Mouse (Mus musculus): Measurements from ENCODE around the gene Htra2. TPM values are rescaled to one million over a fixed set of nuclear protein-coding genes. Genes with fewer than 3 reads are reported as not detected.

Htra2 gene
- polyA plus RNA-seq (2014; fragmentation: Illumina TruSeq; extraction: RNeasy Lipid Tissue Mini Kit (QIAGEN cat#74804); ENCODE audit: low read depth, low replicate concordance): 41.4 TPM

DNA sequence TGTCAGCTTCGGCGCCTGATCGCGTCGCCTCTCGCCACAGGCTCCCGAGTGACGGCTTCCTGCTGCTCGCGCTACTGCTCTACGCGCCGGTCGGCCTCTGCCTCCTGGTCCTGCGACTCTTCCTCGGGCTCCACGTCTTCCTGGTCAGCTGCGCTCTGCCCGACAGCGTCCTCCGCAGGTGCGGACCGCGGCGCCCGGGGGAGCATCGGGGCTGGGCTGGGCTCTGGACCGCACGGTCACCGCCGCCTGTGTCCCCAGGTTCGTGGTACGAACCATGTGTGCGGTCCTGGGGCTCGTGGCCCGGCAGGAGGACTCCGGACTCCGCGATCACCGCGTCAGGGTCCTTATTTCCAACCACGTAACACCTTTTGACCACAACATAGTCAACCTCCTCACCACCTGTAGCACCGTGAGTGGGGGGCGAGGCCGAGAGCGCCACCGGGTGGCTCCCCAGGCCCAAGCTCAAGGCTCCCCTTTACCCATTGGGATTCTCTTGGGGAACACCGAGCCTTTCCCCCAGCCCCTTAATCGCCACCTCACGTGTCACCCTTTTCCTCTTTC, at the start of gene Htra2:
Gene Htra2, minus strand, starts transcription at position 403 of the 561 bp plus-strand sequence.

DNA sequence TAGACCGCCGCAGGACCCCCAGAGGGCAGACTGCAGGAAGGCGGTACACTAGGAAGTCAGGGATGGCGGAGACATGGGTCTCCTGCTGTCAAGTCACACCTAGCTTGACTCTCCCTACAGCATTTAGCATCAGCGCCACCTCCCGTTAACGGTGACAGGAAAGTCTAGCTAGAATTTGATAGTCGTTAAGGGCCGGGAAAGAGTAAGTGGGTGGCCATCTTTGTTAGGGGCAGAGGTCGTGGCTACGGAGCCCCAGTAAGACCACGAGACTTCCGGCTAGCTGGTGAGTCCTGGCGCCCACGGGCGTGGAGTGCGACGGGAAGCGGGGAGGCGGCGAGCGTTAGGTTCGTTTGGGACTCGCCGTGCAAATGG, 46.2 kb upstream of the Htra2 start, which contains the start of the genes Ccdc142 and Gm42688:
Gene Ccdc142, plus strand, starts transcription at position 286 of the 372 bp plus-strand sequence.
Gene Gm42688, plus strand, starts transcription at position 302 of the 372 bp plus-strand sequence.

GRCm38 (mm10) chr6:83086121-83087035, 31.3 kb upstream of the Htra2 start, which contains the start of gene Lbx2:
Gene Lbx2 (plus strand): TSS chr6:83086367.

GRCm38 (mm10) chr6:83077630-83078323, 22.7 kb upstream of the Htra2 start, which contains the start of gene Pcgf1:
Gene Pcgf1 (plus strand): TSS chr6:83077869.

GRCm38 (mm10) chr6:83070247-83070310, 15.0 kb upstream of the Htra2 start, which contains the start of gene Tlx2:
Gene Tlx2 (minus strand): TSS chr6:83070293.

GRCm38 (mm10) chr6:83057790-83058189, 2.7 kb upstream of the Htra2 start, which contains the start of gene Dqx1:
Gene Dqx1 (plus strand): TSS chr6:83057844.

GRCm38 (mm10) chr6:83054074-83054851, 810 bp downstream of the Htra2 start, which contains the start of gene Aup1:
Gene Aup1 (plus strand): TSS chr6:83054521.

GRCm38 (mm10) chr6:83033249-83034185, 21.6 kb downstream of the Htra2 start, which contains the start of the genes Dok1 and Loxl3:
Gene Dok1 (minus strand): TSS chr6:83033471.
Gene Loxl3 (plus strand): TSS chr6:83034173.

Other genes starting within 250 kb of the Htra2 start
- 0.34 TPM for gene Sema4f, start 115.5 kb downstream of the Htra2 start, polyA plus RNA-seq (2014; fragmentation: Illumina TruSeq; extraction: RNeasy Lipid Tissue Mini Kit (QIAGEN cat#74804); ENCODE audit: low read depth, low replicate concordance)
- not detected for gene M1ap, start 108.4 kb downstream of the Htra2 start, polyA plus RNA-seq (2014; fragmentation: Illumina TruSeq; extraction: RNeasy Lipid Tissue Mini Kit (QIAGEN cat#74804); ENCODE audit: low read depth, low replicate concordance)
- 3.5 TPM for gene Dok1, start 21.8 kb downstream of the Htra2 start, polyA plus RNA-seq (2014; fragmentation: Illumina TruSeq; extraction: RNeasy Lipid Tissue Mini Kit (QIAGEN cat#74804); ENCODE audit: low read depth, low replicate concordance)
- 4.9 TPM for gene Loxl3, start 21.1 kb downstream of the Htra2 start, polyA plus RNA-seq (2014; fragmentation: Illumina TruSeq; extraction: RNeasy Lipid Tissue Mini Kit (QIAGEN cat#74804); ENCODE audit: low read depth, low replicate concordance)
- 107 TPM for gene Aup1, start 752 bp downstream of the Htra2 start, polyA plus RNA-seq (2014; fragmentation: Illumina TruSeq; extraction: RNeasy Lipid Tissue Mini Kit (QIAGEN cat#74804); ENCODE audit: low read depth, low replicate concordance)
- 1.3 TPM for gene Dqx1, start 2.6 kb upstream of the Htra2 start, polyA plus RNA-seq (2014; fragmentation: Illumina TruSeq; extraction: RNeasy Lipid Tissue Mini Kit (QIAGEN cat#74804); ENCODE audit: low read depth, low replicate concordance)
- not detected for gene Tlx2, start 15.0 kb upstream of the Htra2 start, polyA plus RNA-seq (2014; fragmentation: Illumina TruSeq; extraction: RNeasy Lipid Tissue Mini Kit (QIAGEN cat#74804); ENCODE audit: low read depth, low replicate concordance)
- gene Pcgf1, start 22.6 kb upstream of the Htra2 start, polyA plus RNA-seq (2014; fragmentation: Illumina TruSeq; extraction: RNeasy Lipid Tissue Mini Kit (QIAGEN cat#74804); ENCODE audit: low read depth, low replicate concordance): 10.6 TPM
- gene Lbx2, start 31.1 kb upstream of the Htra2 start, polyA plus RNA-seq (2014; fragmentation: Illumina TruSeq; extraction: RNeasy Lipid Tissue Mini Kit (QIAGEN cat#74804); ENCODE audit: low read depth, low replicate concordance): 0.76 TPM
- gene Ccdc142, start 46.3 kb upstream of the Htra2 start, polyA plus RNA-seq (2014; fragmentation: Illumina TruSeq; extraction: RNeasy Lipid Tissue Mini Kit (QIAGEN cat#74804); ENCODE audit: low read depth, low replicate concordance): 0.73 TPM
- gene Gm42688, start 46.3 kb upstream of the Htra2 start, polyA plus RNA-seq (2014; fragmentation: Illumina TruSeq; extraction: RNeasy Lipid Tissue Mini Kit (QIAGEN cat#74804); ENCODE audit: low read depth, low replicate concordance): 1.6 TPM
- 134 TPM for gene Mrpl53, start 53.8 kb upstream of the Htra2 start, polyA plus RNA-seq (2014; fragmentation: Illumina TruSeq; extraction: RNeasy Lipid Tissue Mini Kit (QIAGEN cat#74804); ENCODE audit: low read depth, low replicate concordance)
- 11.1 TPM for gene Mogs, start 60.2 kb upstream of the Htra2 start, polyA plus RNA-seq (2014; fragmentation: Illumina TruSeq; extraction: RNeasy Lipid Tissue Mini Kit (QIAGEN cat#74804); ENCODE audit: low read depth, low replicate concordance)
- gene Wbp1, start 66.3 kb upstream of the Htra2 start, polyA plus RNA-seq (2014; fragmentation: Illumina TruSeq; extraction: RNeasy Lipid Tissue Mini Kit (QIAGEN cat#74804); ENCODE audit: low read depth, low replicate concordance): 77.2 TPM
- 9.5 TPM for gene Ino80b, start 70.2 kb upstream of the Htra2 start, polyA plus RNA-seq (2014; fragmentation: Illumina TruSeq; extraction: RNeasy Lipid Tissue Mini Kit (QIAGEN cat#74804); ENCODE audit: low read depth, low replicate concordance)
- gene Rtkn, start 80.2 kb upstream of the Htra2 start, polyA plus RNA-seq (2014; fragmentation: Illumina TruSeq; extraction: RNeasy Lipid Tissue Mini Kit (QIAGEN cat#74804); ENCODE audit: low read depth, low replicate concordance): 10.5 TPM
- gene Wdr54, start 101.1 kb upstream of the Htra2 start, polyA plus RNA-seq (2014; fragmentation: Illumina TruSeq; extraction: RNeasy Lipid Tissue Mini Kit (QIAGEN cat#74804); ENCODE audit: low read depth, low replicate concordance): 1.9 TPM
- not detected for gene 1700003E16Rik, start 101.1 kb upstream of the Htra2 start, polyA plus RNA-seq (2014; fragmentation: Illumina TruSeq; extraction: RNeasy Lipid Tissue Mini Kit (QIAGEN cat#74804); ENCODE audit: low read depth, low replicate concordance)
- 81.2 TPM for gene Dctn1, start 110.6 kb upstream of the Htra2 start, polyA plus RNA-seq (2014; fragmentation: Illumina TruSeq; extraction: RNeasy Lipid Tissue Mini Kit (QIAGEN cat#74804); ENCODE audit: low read depth, low replicate concordance)
- gene Slc4a5, start 164.6 kb upstream of the Htra2 start, polyA plus RNA-seq (2014; fragmentation: Illumina TruSeq; extraction: RNeasy Lipid Tissue Mini Kit (QIAGEN cat#74804); ENCODE audit: low read depth, low replicate concordance): not detected